Mouse (Mus musculus) liver (tissue): ENCODE results near the gene BC004004.
A peak's percentile ranks its signal among the peaks of the same experiment; 100 is the strongest.
"Not testable (repeated sequence)": the region's sequence is repeated elsewhere in the genome, so short reads cannot be mapped to it uniquely, and the experiment has no call there.

Source experiments
- DNase-seq: peaks from one replicate; pipeline ENCODE4 v3.0.0-alpha.2; 2020; ENCODE audit warnings: mixed read lengths

The BC004004 gene

DNA sequence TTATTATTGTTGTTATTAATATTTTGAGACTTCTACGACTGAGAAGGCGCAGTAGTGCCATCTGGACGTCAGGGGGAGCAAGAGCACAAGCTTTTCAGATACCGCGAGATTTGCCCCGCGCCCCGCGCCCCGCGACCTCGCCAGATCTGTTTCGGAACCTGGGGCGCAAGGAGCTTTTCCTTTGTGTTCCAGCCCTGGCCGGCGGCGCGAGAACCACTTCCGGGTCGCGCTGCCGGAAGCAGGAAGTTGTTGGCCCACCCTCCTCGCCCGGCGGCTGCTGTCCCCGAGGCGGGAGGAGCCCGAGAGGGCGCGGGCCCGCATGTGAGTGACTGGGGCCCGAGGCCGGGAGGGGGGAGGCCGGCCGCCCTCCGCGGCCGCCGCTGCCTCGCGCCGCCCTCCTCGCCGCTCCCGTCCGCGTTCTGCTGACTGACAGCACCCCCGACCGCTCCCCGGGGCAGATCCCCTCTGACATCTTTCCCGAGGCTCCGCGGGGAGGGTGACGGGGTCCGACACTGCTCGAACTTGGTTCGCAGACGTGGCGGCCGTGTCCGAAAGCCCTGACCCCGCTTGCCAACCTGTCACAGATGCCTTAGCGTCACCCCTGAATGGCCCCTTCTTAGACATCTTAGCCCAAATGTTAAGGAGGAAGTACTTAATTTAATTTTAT, at the start of gene BC004004:
Gene BC004004 (plus strand): TSS at position 107 of the 667 bp plus-strand sequence.
- peak; percentile 97 for DNase-seq

DNA sequence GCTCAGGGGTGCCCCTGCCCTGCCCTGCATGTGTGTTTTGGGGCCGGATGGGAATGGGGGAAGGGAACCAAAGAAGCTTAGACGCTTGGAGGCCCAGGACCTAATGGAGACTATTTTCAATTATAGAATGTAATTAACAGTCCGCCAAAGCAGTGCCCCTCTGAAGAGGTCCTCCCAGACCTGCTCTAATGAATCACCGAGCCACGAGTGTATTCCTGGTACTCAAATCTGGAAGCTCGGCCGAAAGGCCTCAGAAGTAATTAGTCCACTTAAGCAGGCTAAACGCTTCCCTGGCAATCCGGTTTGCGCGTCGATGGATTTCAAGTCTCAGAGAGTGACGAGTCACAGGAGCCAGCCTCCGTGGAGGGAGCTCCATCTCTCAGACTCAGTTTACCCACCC, 48.0 kb upstream of the BC004004 start:
- no peak for DNase-seq

DNA sequence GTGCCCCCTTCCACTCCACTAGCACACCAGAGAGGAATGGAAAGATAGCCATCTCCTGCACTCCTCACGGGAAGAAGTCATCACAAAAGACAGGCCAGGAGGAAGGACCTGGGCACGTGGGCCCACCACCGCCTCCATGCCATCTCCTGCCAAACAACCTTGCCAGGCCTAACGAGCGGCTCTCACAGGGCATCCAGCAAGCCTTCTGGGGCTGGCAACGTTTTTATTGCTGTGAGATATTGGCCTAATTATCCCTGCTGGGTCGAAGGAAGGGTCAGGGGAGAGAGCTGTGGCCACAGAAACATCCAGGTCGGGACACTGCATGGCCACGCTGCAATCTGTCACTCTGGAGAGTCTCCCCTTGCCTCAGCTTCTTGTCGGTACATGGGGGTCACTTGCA, 37.5 kb upstream of the BC004004 start:
- no peak for DNase-seq

DNA sequence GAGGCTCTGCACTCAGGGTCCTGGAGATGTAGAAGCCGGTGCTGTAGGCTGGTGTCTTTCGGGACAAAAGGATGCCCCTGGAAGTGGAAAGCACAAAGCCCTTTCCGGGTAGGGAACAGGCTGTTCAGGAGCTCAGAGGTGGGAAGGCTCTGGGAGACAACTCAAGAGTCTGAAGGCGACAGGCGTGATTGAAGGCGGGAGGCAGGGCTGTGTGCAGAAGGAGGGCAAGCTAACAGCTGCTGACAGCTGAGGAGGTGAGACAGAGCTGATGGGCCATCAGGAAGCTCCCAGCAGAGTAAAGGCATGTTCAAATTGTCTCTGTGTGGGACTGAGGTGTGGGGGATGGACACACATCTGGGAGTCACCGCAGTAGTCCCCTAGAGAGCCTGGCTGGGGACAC, 32.5 kb upstream of the BC004004 start:
- no peak for DNase-seq

DNA sequence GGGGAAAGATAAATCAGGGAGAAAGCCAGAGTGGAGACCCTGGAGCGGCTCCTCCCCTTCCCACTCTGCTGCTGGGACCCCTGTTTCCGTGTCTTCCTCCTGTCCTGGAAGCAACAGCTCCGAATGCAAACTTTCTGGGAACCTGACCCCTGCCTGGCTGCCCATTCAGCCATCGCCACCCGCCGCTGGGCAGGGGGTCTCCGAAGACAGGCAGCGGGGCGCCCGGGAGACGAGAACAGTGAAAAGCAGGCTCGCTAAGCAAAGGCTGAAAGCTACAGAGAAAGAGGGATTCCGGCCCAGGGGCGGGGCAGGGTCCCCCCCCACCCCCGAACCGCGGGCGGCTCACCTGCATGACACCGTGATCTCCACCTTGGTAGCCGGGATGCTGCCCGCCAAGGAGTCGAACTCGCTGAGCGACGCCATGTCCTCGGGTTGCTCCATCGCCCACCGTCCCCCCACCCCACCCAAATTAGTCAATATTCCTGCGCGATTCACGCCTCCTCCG, 31.3 kb upstream of the BC004004 start:
- no peak for DNase-seq

DNA sequence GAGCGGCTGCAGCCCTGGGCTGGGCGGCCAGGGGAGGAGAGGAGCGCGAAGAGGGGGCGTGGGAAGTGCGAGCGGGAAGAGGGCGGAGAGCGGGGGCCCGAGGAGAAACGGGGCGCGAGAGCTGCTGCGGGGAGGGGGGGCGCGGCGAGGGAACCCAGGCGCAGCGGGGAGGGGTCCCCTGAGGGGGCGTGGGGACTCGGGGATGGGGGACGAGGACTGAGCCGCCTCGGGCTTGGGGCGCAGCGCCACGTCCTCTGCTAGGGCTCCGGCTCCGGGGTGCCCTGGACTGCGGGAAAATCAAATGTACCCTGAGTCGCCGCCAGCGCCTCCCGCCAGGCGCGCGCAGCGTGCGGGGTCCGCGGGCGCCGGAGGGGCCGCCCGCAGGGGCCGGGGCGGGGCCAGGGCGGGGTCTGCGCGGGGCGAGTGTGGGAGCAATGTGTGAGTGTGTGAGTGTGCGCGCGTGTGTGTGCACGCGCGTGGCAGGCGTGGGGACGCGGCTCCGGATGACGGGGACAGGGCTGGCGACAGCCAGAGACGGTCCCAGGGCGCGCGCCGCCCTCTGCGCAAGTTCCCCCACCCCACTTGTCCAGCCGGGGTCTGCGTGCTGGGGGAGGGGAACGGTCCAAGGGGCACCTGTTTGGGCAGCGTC, 30.7 kb upstream of the BC004004 start, which contains the start of gene Cpne5:
Gene Cpne5 (minus strand): TSS at position 396 of the 649 bp plus-strand sequence.
- no peak for DNase-seq

DNA sequence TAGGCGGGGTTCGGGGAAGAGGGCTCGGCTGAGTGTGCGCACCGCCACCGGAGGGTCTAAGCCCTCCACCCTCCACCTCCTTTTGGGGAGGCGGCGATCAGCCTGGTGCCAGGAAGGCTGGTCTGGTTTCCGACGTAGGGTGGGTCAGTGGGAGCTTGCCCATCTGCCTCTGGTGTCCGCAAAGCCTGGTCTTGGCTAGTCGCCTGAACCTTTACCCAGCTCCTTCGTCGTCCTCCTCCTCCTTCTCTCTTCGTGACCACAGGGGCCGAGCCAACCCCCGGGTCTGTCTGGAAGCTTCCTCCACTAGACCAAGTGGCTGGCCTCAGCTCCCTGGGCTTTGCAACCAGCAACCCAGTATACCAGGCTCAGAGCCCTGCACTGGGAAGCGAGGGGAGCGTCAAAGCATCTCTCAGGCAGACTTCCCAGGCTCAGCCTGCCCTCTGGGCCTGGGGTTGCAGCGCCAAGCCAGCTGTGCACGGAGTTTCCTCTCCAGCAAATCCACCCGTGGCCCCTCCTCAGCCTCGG, 30.1 kb upstream of the BC004004 start:
- no peak for DNase-seq

DNA sequence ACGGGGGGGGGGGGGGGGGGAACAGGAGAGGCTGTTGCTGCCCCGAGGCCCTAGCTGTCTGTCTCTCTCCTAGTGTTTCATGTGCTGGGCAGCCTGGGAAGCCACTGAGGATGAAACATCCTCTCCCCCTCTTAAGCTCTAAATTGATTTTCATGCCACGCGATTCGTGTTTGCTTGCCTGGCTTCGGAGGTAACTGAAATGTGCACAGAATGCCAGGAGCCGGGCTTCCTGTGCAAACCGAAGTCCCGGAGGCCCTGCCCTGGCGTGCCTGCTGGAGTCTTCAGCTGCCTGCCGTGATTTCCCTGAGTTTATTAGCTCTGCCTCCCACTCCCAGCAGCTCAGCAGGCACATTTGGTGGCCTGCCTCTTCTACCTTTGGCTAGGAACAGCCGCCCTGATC, 23.7 kb upstream of the BC004004 start:
- no peak for DNase-seq

DNA sequence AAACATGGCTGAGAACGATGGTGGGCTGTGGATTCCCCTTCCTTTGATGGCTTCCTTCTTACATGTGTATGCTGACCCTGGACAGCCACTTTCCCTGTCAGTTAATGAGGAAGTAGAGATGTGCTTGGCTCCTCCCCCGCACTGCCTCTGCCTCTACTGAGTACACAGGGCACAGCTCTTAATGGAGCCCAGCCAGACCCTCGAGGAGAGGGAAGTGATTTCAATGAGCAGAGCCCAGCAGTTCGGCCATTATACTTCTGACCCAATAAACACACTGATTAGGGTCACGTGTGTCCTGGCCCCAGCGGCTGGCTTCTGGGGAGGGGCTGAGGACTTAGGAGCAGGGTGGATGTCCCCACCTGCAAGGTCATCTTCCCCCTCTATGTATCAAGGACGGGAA, 22.9 kb upstream of the BC004004 start:
- no peak for DNase-seq

DNA sequence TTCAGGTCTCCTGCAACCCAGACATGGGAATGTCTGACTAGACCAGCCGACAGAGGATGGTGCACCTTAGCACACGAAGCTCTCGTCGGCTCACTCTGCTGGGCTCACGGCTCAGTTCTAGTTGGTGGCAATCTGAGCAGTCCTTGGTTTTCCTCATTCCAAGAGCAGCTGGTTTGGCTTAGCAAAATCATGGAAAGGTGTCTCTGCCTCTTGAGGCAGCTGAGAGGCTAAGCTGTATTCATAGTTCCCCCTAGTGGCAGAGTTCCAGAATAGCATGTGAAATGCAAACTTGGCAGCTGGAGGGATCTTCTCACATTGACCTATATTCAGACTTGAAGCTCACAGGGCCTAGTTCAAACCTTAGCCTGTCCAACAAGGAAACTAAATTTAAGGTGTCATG, 22.0 kb upstream of the BC004004 start:
- DNase-seq, result no peak

DNA sequence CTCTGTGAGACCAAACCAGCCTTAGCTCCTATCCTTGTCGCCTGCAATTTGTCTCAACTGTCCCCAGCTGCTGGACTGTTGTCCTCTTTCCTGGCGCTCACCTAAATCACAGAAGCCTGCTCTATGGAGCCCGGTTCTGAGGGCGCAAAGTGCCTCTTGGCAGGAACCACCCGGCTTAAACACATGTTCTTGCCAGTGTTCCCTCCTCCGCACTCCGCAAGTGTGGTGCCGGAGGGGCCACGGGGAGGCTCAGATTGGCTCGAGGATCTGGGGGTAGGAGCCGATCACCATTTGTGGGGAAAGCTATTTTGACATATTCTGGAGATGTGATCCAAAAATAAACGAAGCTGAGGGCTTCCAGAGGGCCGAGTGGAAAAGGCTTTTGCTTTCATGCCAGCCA, 20.7 kb upstream of the BC004004 start:
- no peak for DNase-seq

DNA sequence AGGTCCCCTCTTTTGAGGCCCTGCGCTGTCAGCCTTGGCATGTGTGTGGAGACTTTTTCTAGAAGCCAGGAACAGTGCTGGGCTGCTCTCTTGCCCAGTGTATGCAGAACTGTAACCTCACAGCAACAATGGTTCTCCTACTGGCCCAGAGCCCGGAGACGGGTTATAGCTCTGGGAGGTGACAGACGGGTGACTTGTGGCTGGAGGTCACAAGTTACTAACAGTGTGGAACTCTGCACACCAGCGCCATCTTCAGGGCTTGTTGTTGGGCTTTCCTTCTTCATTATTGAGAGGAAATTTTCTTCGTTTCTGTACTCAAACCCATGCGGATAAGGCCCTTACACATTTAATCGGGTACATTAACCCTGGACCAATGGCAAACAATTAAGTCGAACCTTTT, 19.1 kb upstream of the BC004004 start:
- DNase-seq, result no peak

DNA sequence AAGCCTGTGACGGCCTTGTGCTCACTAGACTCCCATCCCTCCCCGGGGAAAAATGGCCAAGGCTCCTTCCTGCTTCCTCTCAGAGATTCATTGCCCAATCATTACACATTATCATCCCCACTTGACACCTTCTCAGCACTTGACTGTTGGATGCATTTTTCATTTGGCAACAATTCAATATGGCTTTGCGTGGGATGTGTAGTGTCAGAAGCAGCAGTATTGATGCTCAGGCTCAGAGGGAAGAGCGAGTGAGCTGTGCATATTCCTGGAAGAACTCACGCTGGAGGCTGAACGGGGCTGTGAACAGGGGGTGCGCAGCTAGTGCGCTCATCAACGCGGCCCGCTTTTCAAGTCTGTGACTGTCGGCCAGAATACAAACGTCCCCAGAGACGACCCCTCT, 17.6 kb upstream of the BC004004 start:
- not testable (repeated sequence) for DNase-seq

DNA sequence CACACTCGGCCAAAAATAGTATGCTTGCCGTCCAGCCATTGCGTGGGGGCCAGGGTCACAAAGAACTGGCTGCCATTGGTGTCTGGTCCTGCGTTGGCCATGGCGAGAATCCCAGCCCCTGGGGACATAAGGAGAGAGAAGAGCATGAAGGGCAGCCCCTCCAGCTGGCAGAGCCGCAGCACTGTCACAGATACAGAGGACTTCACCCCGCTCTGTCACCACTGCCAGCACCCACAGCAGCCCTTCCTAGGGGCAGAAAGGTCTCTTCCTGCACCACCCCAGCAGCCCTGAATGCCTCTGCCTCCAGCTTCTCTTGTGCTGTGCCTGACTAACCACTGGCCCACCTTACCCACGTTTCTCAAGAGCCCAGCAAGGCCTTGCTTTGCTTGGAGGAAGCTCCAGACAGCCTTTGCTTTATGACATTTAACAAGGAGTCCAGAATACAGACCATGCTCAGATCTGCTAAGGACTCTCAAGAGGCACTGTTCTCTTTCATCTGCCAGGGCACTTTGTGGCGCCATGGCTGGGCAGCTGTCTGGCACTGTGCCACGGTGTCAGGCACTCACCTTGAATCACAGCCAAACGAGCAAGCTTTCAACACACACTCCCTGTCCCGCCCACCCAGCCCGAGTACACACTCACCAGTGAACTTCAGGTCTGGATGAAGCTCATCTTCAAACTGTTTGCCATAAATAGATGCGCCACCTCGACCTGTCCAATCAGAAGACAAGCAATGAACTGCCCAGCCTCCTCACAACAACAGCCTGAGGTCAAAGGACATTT, 16.8 kb upstream of the BC004004 start:
- no peak for DNase-seq

DNA sequence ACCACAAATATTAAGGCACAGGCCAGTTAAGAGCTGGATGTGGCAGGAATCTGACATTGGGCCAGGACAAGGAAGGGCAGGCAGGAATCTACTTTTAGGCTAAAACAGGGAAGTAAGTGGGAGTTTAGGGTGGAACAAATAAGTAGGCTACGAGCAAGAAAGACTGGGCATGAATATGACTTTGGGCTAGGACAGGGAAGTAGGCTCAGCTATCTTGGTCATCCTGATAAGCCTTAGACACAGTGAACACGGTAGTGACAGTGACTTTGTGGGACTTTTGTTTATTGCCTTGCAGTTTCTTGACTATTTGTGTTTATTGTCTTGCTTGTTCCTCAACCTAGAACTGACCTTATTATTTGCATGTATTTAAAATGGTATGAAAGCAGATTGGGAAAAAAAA, 15.4 kb upstream of the BC004004 start:
- no peak for DNase-seq

DNA sequence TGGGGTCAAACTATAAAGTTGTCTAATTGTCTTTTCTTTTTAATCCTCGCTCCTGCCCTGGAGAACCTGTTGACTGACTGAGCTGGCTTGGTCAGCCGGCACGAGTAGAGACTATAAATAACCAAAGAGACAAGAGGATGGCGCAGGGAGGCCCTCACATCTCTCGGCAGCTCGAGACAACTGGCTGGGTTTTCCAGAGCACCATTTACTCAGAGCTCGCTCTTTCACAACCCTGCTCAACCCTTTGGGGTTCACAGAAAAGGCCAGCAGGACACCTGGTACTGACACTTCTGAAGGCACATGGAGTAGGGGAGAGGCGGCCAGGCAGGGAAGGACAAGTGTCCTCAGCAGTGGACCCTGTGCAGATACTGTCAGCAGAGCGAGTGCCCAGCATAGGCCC, 14.9 kb upstream of the BC004004 start:
- no peak for DNase-seq

DNA sequence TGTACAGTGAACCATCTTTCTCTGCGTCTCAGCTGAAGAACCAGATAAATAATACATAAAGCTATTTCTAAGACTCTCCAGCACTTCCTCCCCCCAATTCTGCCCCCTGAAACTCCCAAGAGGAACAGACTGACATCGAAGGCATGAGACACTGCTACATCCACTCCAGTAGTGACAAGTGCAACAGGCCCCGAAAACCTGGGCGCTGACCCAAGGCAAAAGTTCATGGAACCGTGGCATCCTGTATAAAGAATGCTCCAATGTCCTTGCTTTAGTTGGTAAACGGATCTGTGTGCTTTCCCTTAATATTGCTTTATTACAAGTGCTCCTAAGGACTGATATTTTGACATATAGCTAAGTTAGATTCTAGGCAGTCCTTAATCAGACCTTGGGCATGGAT, 13.8 kb upstream of the BC004004 start:
- DNase-seq, result not testable (repeated sequence)

DNA sequence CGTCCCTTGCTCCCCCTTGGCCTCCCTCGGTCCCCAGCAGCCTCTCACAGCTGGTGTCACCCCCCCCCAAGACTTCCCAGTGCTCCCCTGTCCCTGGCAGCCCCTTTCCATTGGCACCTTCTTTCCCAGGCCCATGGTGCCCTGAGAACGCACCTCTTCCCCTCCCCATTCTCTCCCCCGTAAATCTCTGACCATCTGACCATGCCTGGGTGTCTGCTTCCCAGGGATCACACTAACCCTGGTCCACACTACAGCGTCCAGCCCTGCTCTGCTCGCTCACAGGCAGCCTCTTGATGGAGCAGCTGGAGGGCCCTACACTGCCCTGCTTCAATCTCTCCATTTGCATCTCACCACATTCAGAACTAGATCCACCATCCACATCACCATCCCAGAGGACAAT, 12.1 kb upstream of the BC004004 start:
- DNase-seq, result no peak

DNA sequence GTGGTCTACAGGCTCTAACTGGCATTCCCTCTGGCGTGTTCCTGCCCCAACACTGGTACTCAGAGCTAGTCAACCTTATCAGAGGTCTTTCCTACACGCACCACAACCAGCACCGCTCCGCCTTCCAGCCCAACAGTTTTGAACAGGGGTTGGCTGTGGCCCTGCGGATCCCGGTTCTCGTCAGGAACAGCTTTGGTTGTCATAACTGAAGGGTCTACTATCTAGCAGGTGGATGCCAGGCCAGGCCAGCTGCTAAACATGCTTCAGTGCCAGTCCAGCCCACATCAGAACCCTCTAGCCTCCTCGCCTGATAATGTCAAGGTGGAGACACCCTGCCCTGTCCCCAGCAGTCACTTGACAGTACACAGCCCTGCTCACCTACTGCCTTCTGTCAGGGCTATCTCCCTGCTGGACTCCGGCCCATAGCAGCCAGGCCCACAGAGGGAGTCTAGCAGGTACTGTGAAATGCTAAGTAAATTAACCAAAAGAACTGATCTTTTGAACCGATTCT, 11.5 kb upstream of the BC004004 start:
- DNase-seq, result no peak

DNA sequence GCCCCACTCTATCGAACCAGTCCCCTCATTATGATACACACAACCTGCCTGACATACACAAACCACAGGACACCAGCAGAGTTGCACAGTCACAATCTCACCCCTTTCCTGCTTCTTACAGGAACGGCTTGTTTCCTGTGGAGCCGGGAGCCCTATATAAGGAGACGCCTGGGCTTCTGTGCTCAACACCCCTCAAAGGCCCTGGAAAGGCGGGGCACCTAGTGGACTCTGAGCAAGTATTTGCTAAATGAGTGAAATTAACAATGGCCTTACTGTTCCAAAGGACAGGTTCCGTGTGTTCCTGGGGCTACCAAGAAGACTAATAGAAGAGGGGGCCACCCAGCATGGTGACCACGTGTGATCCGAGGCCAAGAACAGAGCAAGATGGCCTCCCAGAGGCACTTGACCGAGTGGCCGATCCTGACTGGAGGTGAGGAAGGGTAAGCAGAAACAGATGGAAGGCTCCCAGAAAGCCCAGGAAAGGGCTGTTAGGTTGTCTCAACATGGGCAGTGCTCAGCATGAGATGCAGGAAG, 10.5 kb upstream of the BC004004 start:
- no peak for DNase-seq

DNA sequence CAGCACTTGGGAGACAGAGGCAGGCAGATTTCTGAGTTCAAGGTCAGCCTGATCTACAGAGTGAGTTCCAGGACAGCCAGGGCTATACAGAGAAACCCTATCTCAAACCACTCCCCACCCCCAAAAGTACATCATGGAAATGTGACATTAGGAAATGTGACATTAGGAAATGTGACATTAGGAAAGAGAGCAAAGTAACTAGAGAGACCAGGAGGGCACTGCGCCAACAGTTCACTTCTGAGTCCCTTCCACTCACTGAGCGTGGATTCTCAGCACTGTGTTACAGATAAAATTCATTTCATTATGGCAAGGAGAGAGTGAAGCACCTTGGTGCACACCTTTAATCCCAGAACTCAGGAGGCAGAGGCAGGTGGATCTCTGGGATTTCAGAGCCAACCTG, 9.7 kb upstream of the BC004004 start:
- DNase-seq, result no peak

DNA sequence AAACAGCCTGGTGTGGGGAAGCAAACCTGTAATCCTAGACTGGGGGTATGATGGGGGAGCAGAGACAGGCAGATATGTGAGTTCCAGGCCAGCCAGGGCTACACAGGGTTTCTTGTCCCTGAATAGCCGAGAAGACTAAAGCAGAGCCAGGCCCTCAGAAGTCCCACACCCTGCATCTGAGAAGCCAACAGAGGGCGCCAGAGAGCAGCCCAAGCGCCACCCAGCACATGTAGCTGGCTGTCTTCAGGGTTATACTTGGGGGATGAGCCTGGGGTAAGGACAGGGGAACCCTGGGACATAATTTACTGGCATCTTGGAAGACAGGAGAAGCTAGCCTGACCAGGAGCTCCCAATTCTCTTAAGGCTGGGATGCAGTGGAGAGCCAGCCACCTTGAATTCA, 9.1 kb upstream of the BC004004 start:
- DNase-seq, result peak; percentile 83

DNA sequence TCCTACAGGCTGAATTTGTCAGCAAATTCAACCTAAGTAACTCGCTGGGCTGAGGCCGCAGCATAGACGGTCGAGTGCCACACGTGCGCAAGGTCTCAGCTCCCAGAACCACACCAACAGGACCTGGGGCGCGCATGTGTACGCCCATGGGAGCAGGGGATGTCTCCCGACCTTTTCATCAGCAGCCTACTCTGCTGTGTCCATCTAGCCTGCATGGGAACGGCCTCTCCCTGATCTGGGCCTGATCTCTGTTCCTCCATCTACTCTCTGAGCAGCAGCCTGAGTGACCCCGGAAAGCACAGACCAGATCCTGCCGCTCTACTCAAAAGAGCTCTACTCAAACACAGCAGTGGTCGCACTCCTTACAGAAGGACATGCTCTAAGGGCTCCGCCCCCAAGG, 8.1 kb upstream of the BC004004 start:
- no peak for DNase-seq
